Mouse (Mus musculus) spleen, adult 2 months (tissue): Measurements from ENCODE around the gene Trappc2l.

Experiments
- CTCF ChIP-seq: fragments of 200-500 bp; IDR thresholded peaks from 2 replicates; pipeline ENCODE4 v1.5.1; 2011; ENCODE audit warnings: mild to moderate bottlenecking, inconsistent platforms; ENCODE audit not compliant: insufficient read depth, insufficient read length, insufficient replicate concordance; ENCODE audit errors: extremely low read depth
- POLR2A ChIP-seq: fragments of 200-500 bp; IDR thresholded peaks from 2 replicates; pipeline ENCODE4 v1.6.1; 2011; ENCODE audit warnings: low read depth, low read length, inconsistent platforms

GRCm38 (mm10) chr8:122616181-122616905 is 4.9 kb downstream of the Trappc2l start:
- TF ChIP-seq CTCF (no peak), POLR2A (no peak)
